ENCODE assay signal across 15 mouse cellular contexts in genomic region chr1:74329899-74330431, GRCm38 (mm10). TPM values are rescaled to one million over a fixed set of nuclear protein-coding genes. Genes with fewer than 3 reads are reported as not detected.
DNase-seq lines count a peak whose midpoint lies in the region; ATAC-seq and TF ChIP-seq lines count a peak whose summit lies in the region.
"Had no signal": no experiment of that assay in that cellular context is flagged by ENCODE, and none has a peak within 500 bp of the region (broad histone marks: within the 10 kb centered on the region; RNA-seq: fewer than 3 reads in every experiment).

No protein-coding gene starts in this region.

- 68% methylated on average over 7 of the region's 7 CpGs for WGBS in hindbrain, postnatal 0 days
- WGBS in hindbrain, embryonic 11.5 days: 90% methylated on average over 7 of the region's 7 CpGs
- 60% methylated on average over 7 of the region's 7 CpGs for WGBS in cerebellum, adult 2 months

- no peak overlapping the region for H3K4me2 ChIP-seq in hindbrain, postnatal 0 days (ENCODE audit: low read depth, low read length)
- H3K4me2 ChIP-seq in hindbrain, embryonic 11.5 days (replicated peaks; ENCODE audit: low read depth, low read length): no peak overlapping the region

- no peak for TF ChIP-seq POLR2A in MEL (IDR thresholded peaks at IDR 0.05; ENCODE audit: control insufficient read depth in 1 of 2, insufficient read depth in 1 of 2, low read depth in 1 of 2, low read length in 2 of 2, poor library complexity in 1 of 2)
- TF ChIP-seq POLR2A in cerebellum, adult 2 months (IDR thresholded peaks at IDR 0.05; ENCODE audit: borderline replicate concordance, insufficient read depth, low read length): no peak

- TF ChIP-seq RAD21 in MEL (IDR thresholded peaks at IDR 0.05; ENCODE audit: low read depth, low read length): no peak

- no peak for ATAC-seq in hindbrain, postnatal 0 days
- no peak for ATAC-seq in hindbrain, embryonic 11.5 days (ENCODE audit: low FRiP score)
- ATAC-seq: inflammation-experienced regulatory T-cells, adult 6 months had no signal

- H3K4me3 ChIP-seq in hindbrain, postnatal 0 days (ENCODE audit: low read length): no peak overlapping the region
- no peak overlapping the region for H3K4me3 ChIP-seq in hindbrain, embryonic 11.5 days (ENCODE audit: low read depth, low read length)
- no peak overlapping the region for H3K4me3 ChIP-seq in MEL (ENCODE audit: control insufficient read depth in 1 of 2, insufficient read depth in 1 of 2, low read depth in 2 of 2, low read length in 2 of 2)
- no peak overlapping the region for H3K4me3 ChIP-seq in cerebellum, adult 2 months (replicated peaks; ENCODE audit: insufficient read depth, low read depth, low read length)
- H3K4me3 ChIP-seq: heart, embryonic 10.5 days had no signal

- TF ChIP-seq CTCF in hindbrain, postnatal 0 days (IDR thresholded peaks at IDR 0.05; ENCODE audit: low read depth): no peak
- TF ChIP-seq CTCF in MEL (IDR thresholded peaks at IDR 0.05 in 2 of 3, conservative IDR thresholded peaks at IDR 0.05 in 1 of 3; ENCODE audit: control insufficient read depth in 1 of 3, insufficient read depth in 1 of 3, low read depth in 2 of 3, low read length in 3 of 3, poor library complexity in 1 of 3, severe bottlenecking in 1 of 3): no peak
- TF ChIP-seq CTCF in cerebellum, adult 2 months (IDR thresholded peaks at IDR 0.05; ENCODE audit: borderline replicate concordance, insufficient read depth, low read depth, low read length): no peak

- no peak for TF ChIP-seq EP300 in MEL (IDR thresholded peaks at IDR 0.05; ENCODE audit: low read depth in 1 of 2, low read length in 2 of 2)

- no peaks in the 10 kb centered on the region for H3K9me3 ChIP-seq in hindbrain, postnatal 0 days (ENCODE audit: low read length)
- H3K9me3 ChIP-seq in hindbrain, embryonic 11.5 days (ENCODE audit: control insufficient read depth, low read length): no peaks in the 10 kb centered on the region
- no peaks in the 10 kb centered on the region for H3K9me3 ChIP-seq in MEL (replicated peaks; ENCODE audit: insufficient read depth, low read length)
- H3K9me3 ChIP-seq: heart, embryonic 10.5 days had no signal

- peak overlapping the region; percentile 7; the same call in 1 of the 2 replicates for H3K27ac ChIP-seq in hindbrain, postnatal 0 days
- H3K27ac ChIP-seq in hindbrain, embryonic 11.5 days (ENCODE audit: low read depth, low read length): no peak overlapping the region
- no peak overlapping the region for H3K27ac ChIP-seq in MEL (ENCODE audit: control insufficient read depth, low read depth, low read length)
- H3K27ac ChIP-seq in cerebellum, adult 2 months (ENCODE audit: insufficient read depth, low read length): no peak overlapping the region
- H3K27ac ChIP-seq: liver, embryonic 14.5 days had no signal

- no peaks in the 10 kb centered on the region for H3K79me2 ChIP-seq in MEL (ENCODE audit: control insufficient read depth, insufficient read depth, low read length, poor library complexity)

- DNase-seq in hindbrain, postnatal 0 days (ENCODE audit: low spot score): peak; percentile 36
- no peak for DNase-seq in hindbrain, embryonic 11.5 days (ENCODE audit: low spot score)
- peak; percentile 19 for DNase-seq in MEL (ENCODE audit: low read depth, low spot score)
- DNase-seq in fat pad, adult 2 months (ENCODE audit: extremely low read depth, low read depth, low spot score): peak; percentile 79
- peak; percentile 49 for DNase-seq in kidney, postnatal 25 days
- DNase-seq in cerebellum, adult 2 months: no peak
- DNase-seq in gastrocnemius, postnatal 14 days: no peak
- DNase-seq: adrenal gland, postnatal 25 days; cerebellum, adult 11-12 months; spleen, adult 18-20 months; thymus, adult 2 months had no signal

- peaks cover 10% of the 10 kb centered on the region for H3K4me1 ChIP-seq in hindbrain, postnatal 0 days (ENCODE audit: insufficient read depth, low read length)
- peaks cover 6% of the 10 kb centered on the region for H3K4me1 ChIP-seq in hindbrain, embryonic 11.5 days (replicated peaks; ENCODE audit: control insufficient read depth, insufficient read depth, low read length)
- H3K4me1 ChIP-seq in MEL (ENCODE audit: control insufficient read depth in 1 of 2, insufficient read depth in 2 of 2, low read length in 2 of 2): peaks cover 10 to 25% of the 10 kb centered on the region in 2 experiments
- peaks cover under 1% of the 10 kb centered on the region for H3K4me1 ChIP-seq in cerebellum, adult 2 months (ENCODE audit: control insufficient read depth, insufficient read depth, low read length)

- H3K9ac ChIP-seq in hindbrain, postnatal 0 days (replicated peaks; ENCODE audit: low read length): no peak overlapping the region
- no peak overlapping the region for H3K9ac ChIP-seq in hindbrain, embryonic 11.5 days (ENCODE audit: low read depth, low read length)
- H3K9ac ChIP-seq in MEL (ENCODE audit: control insufficient read depth, low read depth, low read length, poor library complexity, severe bottlenecking): no peak overlapping the region
- H3K9ac ChIP-seq: liver, embryonic 14.5 days had no signal

- no peaks in the 10 kb centered on the region for H3K27me3 ChIP-seq in hindbrain, postnatal 0 days (ENCODE audit: insufficient read depth, low read length)
- no peaks in the 10 kb centered on the region for H3K27me3 ChIP-seq in hindbrain, embryonic 11.5 days (ENCODE audit: control insufficient read depth, insufficient read depth, low read length)
- H3K27me3 ChIP-seq in MEL (ENCODE audit: control insufficient read depth in 1 of 2, insufficient read depth in 2 of 2, low read length in 2 of 2): no peaks in the 10 kb centered on the region
- no peaks in the 10 kb centered on the region for H3K27me3 ChIP-seq in cerebellum, adult 2 months (ENCODE audit: control insufficient read depth, insufficient read depth, low read length)
- H3K27me3 ChIP-seq: CH12.LX had no signal

- intact Hi-C loops in gastrocnemius, postnatal 14 days (cut with DNase I; ENCODE audit: low total_unique reads): no loop called here

- H3K36me3 ChIP-seq in hindbrain, postnatal 0 days (ENCODE audit: insufficient read depth, low read length): no peaks in the 10 kb centered on the region
- no peaks in the 10 kb centered on the region for H3K36me3 ChIP-seq in hindbrain, embryonic 11.5 days (ENCODE audit: control insufficient read depth, insufficient read depth, low read length)
- peaks cover 0 to 13% of the 10 kb centered on the region in 2 experiments; a peak in 2 of 4 replicates for H3K36me3 ChIP-seq in MEL (ENCODE audit: control insufficient read depth in 1 of 2, insufficient read depth in 2 of 2, low read length in 2 of 2)

TF ChIP-seq in MEL, 35 proteins besides CTCF, POLR2A, EP300 and RAD21 (continues in another document):
- TF ChIP-seq MAX (IDR thresholded peaks at IDR 0.05; ENCODE audit: low read length) (no peak), HCFC1 (IDR thresholded peaks at IDR 0.05; ENCODE audit: low read depth, low read length) (no peak)

RNA-seq across cellular contexts. Expression of gene Tmbim1, which starts 24.5 kb away (rescaled TPM):
- 16.4 and 17.5 TPM in 2 replicates for total RNA-seq in hindbrain, postnatal 0 days (2014; rRNA removed)
- polyA plus RNA-seq in hindbrain, postnatal 0 days (2015; fragmentation: Nextera tagmentation; extraction: Ambion mirVana): 14.8 and 16.5 TPM in 2 replicates
- polyA plus RNA-seq in hindbrain, embryonic 11.5 days (2014; fragmentation: Nextera tagmentation; extraction: Ambion mirVana): 8.6 and 9.1 TPM in 2 replicates
- 10.3 and 13.0 TPM in 2 replicates for total RNA-seq in MEL (2012; rRNA removed)
- 10 to 100 TPM in 1 of 2 experiments, not detected in 1; 20.8 TPM for polyA plus RNA-seq in MEL (2012; ENCODE audit: insufficient read depth in 1 of 2, insufficient read length in 2 of 2, low read depth in 1 of 2, low replicate concordance in 2 of 2, missing spikeins in 1 of 2)
- 56.1 and 58.2 TPM in 2 replicates for polyA plus RNA-seq in cerebellum, adult 2 months (2012; rRNA removed)
- total RNA-seq in gastrocnemius, postnatal 14 days (2021): 10 to 100 TPM; 32.4 to 39.8 TPM

RNA-seq across cellular contexts. Expression of gene Catip, which starts 31.9 kb away (rescaled TPM):
- total RNA-seq in hindbrain, postnatal 0 days (2014; rRNA removed): 0.75 and 1.9 TPM in 2 replicates
- 1.8 and 2.6 TPM in 2 replicates for polyA plus RNA-seq in hindbrain, postnatal 0 days (2015; fragmentation: Nextera tagmentation; extraction: Ambion mirVana)
- 1.1 TPM in 2 replicates for polyA plus RNA-seq in hindbrain, embryonic 11.5 days (2014; fragmentation: Nextera tagmentation; extraction: Ambion mirVana)
- 0.08 TPM in 1 of 2 replicates, not detected in the other for total RNA-seq in MEL (2012; rRNA removed)
- under 1 TPM in 1 of 2 experiments, not detected in 1; 0.08 TPM for polyA plus RNA-seq in MEL (2012; ENCODE audit: insufficient read depth in 1 of 2, insufficient read length in 2 of 2, low read depth in 1 of 2, low replicate concordance in 2 of 2, missing spikeins in 1 of 2)
- 2.1 and 3.3 TPM in 2 replicates for polyA plus RNA-seq in cerebellum, adult 2 months (2012; rRNA removed)
- total RNA-seq in gastrocnemius, postnatal 14 days (2021): under 1 TPM; 0.10 to 0.20 TPM
- polyA plus RNA-seq: inflammation-experienced regulatory T-cells, adult 6 months had no signal

RNA-seq across cellular contexts. Expression of gene Slc11a1, which starts 45.0 kb away (rescaled TPM):
- 3.6 and 10.6 TPM in 2 replicates for total RNA-seq in hindbrain, postnatal 0 days (2014; rRNA removed)
- polyA plus RNA-seq in hindbrain, postnatal 0 days (2015; fragmentation: Nextera tagmentation; extraction: Ambion mirVana): 2.3 and 2.9 TPM in 2 replicates
- 1.3 and 1.4 TPM in 2 replicates for polyA plus RNA-seq in hindbrain, embryonic 11.5 days (2014; fragmentation: Nextera tagmentation; extraction: Ambion mirVana)
- 0.26 TPM in 1 of 2 replicates, not detected in the other for total RNA-seq in MEL (2012; rRNA removed)
- under 1 TPM in 1 of 2 experiments, not detected in 1; 0.11 TPM for polyA plus RNA-seq in MEL (2012; ENCODE audit: insufficient read depth in 1 of 2, insufficient read length in 2 of 2, low read depth in 1 of 2, low replicate concordance in 2 of 2, missing spikeins in 1 of 2)
- polyA plus RNA-seq in cerebellum, adult 2 months (2012; rRNA removed): 4.7 and 5.6 TPM in 2 replicates
- 1 to 10 TPM; 2.5 to 4.5 TPM for total RNA-seq in gastrocnemius, postnatal 14 days (2021)

RNA-seq across cellular contexts. Expression of gene Pnkd, which starts 45.2 kb away (rescaled TPM):
- 102 and 113 TPM in 2 replicates for total RNA-seq in hindbrain, postnatal 0 days (2014; rRNA removed)
- polyA plus RNA-seq in hindbrain, postnatal 0 days (2015; fragmentation: Nextera tagmentation; extraction: Ambion mirVana): 143 TPM in 2 replicates
- 85.4 and 99.4 TPM in 2 replicates for polyA plus RNA-seq in hindbrain, embryonic 11.5 days (2014; fragmentation: Nextera tagmentation; extraction: Ambion mirVana)
- total RNA-seq in MEL (2012; rRNA removed): 48.2 and 52.5 TPM in 2 replicates
- 10 to 100 TPM in 1 of 2 experiments, not detected in 1; 64.2 TPM for polyA plus RNA-seq in MEL (2012; ENCODE audit: insufficient read depth in 1 of 2, insufficient read length in 2 of 2, low read depth in 1 of 2, low replicate concordance in 2 of 2, missing spikeins in 1 of 2)
- 185 and 201 TPM in 2 replicates for polyA plus RNA-seq in cerebellum, adult 2 months (2012; rRNA removed)
- 10 to 100 TPM; 59.8 to 72.1 TPM for total RNA-seq in gastrocnemius, postnatal 14 days (2021)

RNA-seq across cellular contexts. Expression of gene Aamp, which starts 45.4 kb away (rescaled TPM):
- total RNA-seq in hindbrain, postnatal 0 days (2014; rRNA removed): 131 and 161 TPM in 2 replicates
- 212 and 219 TPM in 2 replicates for polyA plus RNA-seq in hindbrain, postnatal 0 days (2015; fragmentation: Nextera tagmentation; extraction: Ambion mirVana)
- 189 and 198 TPM in 2 replicates for polyA plus RNA-seq in hindbrain, embryonic 11.5 days (2014; fragmentation: Nextera tagmentation; extraction: Ambion mirVana)
- 107 and 108 TPM in 2 replicates for total RNA-seq in MEL (2012; rRNA removed)
- 100 to 1,000 TPM in 1 of 2 experiments, not detected in 1; 169 TPM for polyA plus RNA-seq in MEL (2012; ENCODE audit: insufficient read depth in 1 of 2, insufficient read length in 2 of 2, low read depth in 1 of 2, low replicate concordance in 2 of 2, missing spikeins in 1 of 2)
- polyA plus RNA-seq in cerebellum, adult 2 months (2012; rRNA removed): 186 and 198 TPM in 2 replicates
- total RNA-seq in gastrocnemius, postnatal 14 days (2021): 10 to 100 TPM; 76.7 to 77.5 TPM

Comparison
In these comparisons a context has a peak if more than half of its experiments do, and no peak if none do; other contexts are left out.
1. DNase-seq: peak in hindbrain, postnatal 0 days (single experiment), MEL (single experiment), fat pad, adult 2 months (single experiment) and kidney, postnatal 25 days (2 of 2); none in hindbrain, embryonic 11.5 days (single experiment), cerebellum, adult 2 months (0 of 2) and gastrocnemius, postnatal 14 days (single experiment).